Mouse (Mus musculus) natural killer cell, adult 2 months (primary cell): ENCODE measurements around the gene Cnnm2.

Experiments
- DNase-seq, 2 experiments: peaks; one replicate each; pipeline ENCODE4 v3.0.0; 2022; ENCODE audit warnings: low spot score in 2 of 2

The Cnnm2 gene

DNA sequence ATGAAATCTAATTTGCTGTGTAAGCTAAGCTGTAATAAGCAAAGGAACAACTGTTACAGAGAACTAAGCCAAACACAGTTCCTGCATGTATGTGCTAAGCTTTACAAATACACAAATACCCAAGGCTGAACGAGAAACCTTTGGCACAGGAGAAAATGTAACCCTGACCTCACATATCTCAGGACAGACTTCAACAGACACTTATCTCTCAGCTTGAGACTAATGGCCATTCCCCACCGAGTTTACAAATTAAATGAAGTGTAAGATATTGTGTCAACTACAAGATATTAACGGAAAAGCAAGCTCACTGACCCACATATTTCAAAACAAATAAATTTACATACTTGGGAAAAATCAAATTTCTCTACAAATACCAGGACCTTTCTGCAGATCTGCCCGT is 166.7 kb downstream of the Cnnm2 start:
- DNase-seq, result no peak

DNA sequence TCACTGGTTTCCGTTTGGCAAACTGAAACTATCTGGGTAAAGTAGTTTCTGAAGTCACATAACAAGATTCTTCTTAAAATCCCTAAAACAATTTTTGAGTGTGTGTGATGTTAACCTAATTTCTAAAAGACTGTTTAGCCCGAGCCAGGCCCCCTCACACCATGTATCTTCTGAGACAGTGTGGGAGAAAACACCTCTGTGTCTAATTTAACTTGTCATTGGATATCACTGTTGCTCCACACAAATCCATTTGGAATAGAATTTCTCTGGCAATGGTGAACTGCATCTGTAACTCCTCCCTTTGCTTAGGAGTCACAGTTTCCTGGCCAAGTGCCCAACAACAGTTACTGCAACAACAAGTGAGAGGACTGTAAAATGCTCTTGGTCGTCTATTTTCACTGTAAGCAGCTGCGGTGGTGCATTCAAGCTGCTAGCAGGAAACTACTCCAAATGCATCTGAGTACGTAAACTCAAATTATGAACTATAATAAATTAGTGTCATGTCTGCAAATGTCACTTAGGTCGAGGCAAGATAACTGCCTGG is 167.7 kb downstream of the Cnnm2 start:
- DNase-seq, result peak in 1 of 2 experiments; percentile 8
